Mouse (Mus musculus) olfactory bulb, adult 2 months (tissue): Measurements from ENCODE around the gene Olfr619. TPM values are rescaled to one million over a fixed set of nuclear protein-coding genes. Genes with fewer than 3 reads are reported as not detected.

Source experiments
- H3K27ac ChIP-seq: fragments of 200-500 bp; 2 replicates; pipeline ENCODE4 v1.5.1; 2012; ENCODE audit warnings: low read depth, low read length; ENCODE audit not compliant: insufficient read depth
- H3K4me1 ChIP-seq: fragments of 200-500 bp; 2 replicates; pipeline ENCODE4 v1.6.1; 2012; ENCODE audit warnings: low read length; ENCODE audit not compliant: control insufficient read depth, insufficient read depth
- H3K4me3 ChIP-seq: fragments of 200-500 bp; 2 replicates; pipeline ENCODE4 v1.5.1; 2012; ENCODE audit warnings: mild to moderate bottlenecking, low read depth, low read length, moderate library complexity; ENCODE audit not compliant: insufficient read depth
- CTCF ChIP-seq: fragments of 200-500 bp; IDR thresholded peaks from 2 replicates; pipeline ENCODE4 v1.5.1; 2012; ENCODE audit warnings: low read depth, mild to moderate bottlenecking, low read length, moderate library complexity; ENCODE audit not compliant: insufficient read depth
- POLR2A ChIP-seq: fragments of 200-500 bp; IDR thresholded peaks from 2 replicates; pipeline ENCODE4 v1.6.1; 2012; ENCODE audit warnings: mild to moderate bottlenecking, low read depth, low read length, moderate library complexity; ENCODE audit not compliant: insufficient read depth
- WGBS: fragments of 180-500 bp; shearing (Covaris S2); methylation state at CpG from one replicate; pipeline ENCODE4 v1.1.7; 2018; 5-methylcytosine and 5-hydroxymethylcytosine counted together
- polyA plus RNA-seq: library from polyadenylated mRNA; stranded (reverse); fragments of >200 nt; gene quantifications from 2 replicates; pipeline ENCODE4 v1.2.4, GENCODE M21; 2012; ENCODE audit warnings: low replicate concordance; ENCODE audit not compliant: missing spikeins, insufficient read depth, insufficient read length

Olfr619 gene
- polyA plus RNA-seq, 1 experiment, result not detected

DNA sequence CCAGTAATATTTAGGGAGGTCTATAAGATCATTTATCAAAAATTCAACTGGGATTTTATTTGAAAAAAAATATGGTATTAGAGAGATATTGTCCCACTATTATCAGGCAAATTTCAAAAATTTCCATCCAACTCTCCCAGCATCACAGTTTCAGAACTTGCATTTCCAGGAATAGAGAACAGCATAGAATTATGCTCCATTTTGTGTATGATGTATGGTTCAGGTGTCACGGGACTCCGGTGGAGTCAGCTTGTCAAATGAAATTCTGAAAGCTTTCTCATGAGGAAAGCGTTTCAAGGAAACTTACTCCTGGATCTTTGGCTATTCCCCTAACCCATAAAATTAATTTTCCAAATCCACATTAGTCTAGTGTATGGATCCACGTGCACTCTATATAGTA lies 43.7 kb downstream of the Olfr619 start:
- WGBS, result 89% methylated on average over 4 of the region's 4 CpGs
- Histone ChIP-seq H3K27ac (no peak overlapping the region), H3K4me3 (no peak overlapping the region), H3K4me1 (no peaks in the 10 kb centered on the region)
- TF ChIP-seq CTCF, result no peak
- no peak for TF ChIP-seq POLR2A

Other genes with a start within 250 kb of the Olfr619 start
- gene Olfr601, start 237.9 kb upstream of the Olfr619 start, polyA plus RNA-seq, result not detected in 2 replicates
- gene Olfr603, start 214.4 kb upstream of the Olfr619 start, polyA plus RNA-seq, result not detected in 2 replicates
- gene Usp17lc, start 185.5 kb upstream of the Olfr619 start, polyA plus RNA-seq, result not detected in 2 replicates
- gene Olfr605, start 155.1 kb upstream of the Olfr619 start, polyA plus RNA-seq, result not detected in 2 replicates
- not detected in 2 replicates for gene Olfr606, start 151.5 kb upstream of the Olfr619 start, polyA plus RNA-seq
- not detected in 2 replicates for gene Olfr607, start 136.4 kb upstream of the Olfr619 start, polyA plus RNA-seq
- not detected in 2 replicates for gene Olfr608, start 130.7 kb upstream of the Olfr619 start, polyA plus RNA-seq
- not detected in 2 replicates for gene Olfr609, start 102.5 kb upstream of the Olfr619 start, polyA plus RNA-seq
- not detected in 2 replicates for gene Olfr610, start 88.5 kb upstream of the Olfr619 start, polyA plus RNA-seq
- not detected in 2 replicates for gene Olfr611, start 79.7 kb upstream of the Olfr619 start, polyA plus RNA-seq
- gene Olfr612, start 57.9 kb upstream of the Olfr619 start, polyA plus RNA-seq, result not detected in 2 replicates
- not detected in 2 replicates for gene Olfr613, start 52.5 kb upstream of the Olfr619 start, polyA plus RNA-seq
- gene Olfr615, start 44.5 kb upstream of the Olfr619 start, polyA plus RNA-seq, result not detected in 2 replicates
- gene Olfr616, start 31.4 kb upstream of the Olfr619 start, polyA plus RNA-seq, result not detected in 2 replicates
- not detected in 2 replicates for gene Olfr617, start 27.5 kb upstream of the Olfr619 start, polyA plus RNA-seq
- gene Olfr618, start 10.5 kb upstream of the Olfr619 start, polyA plus RNA-seq, result not detected in 2 replicates
- gene Olfr620, start 12.0 kb downstream of the Olfr619 start, polyA plus RNA-seq, result not detected in 2 replicates
- gene Olfr622, start 42.1 kb downstream of the Olfr619 start, polyA plus RNA-seq, result not detected in 2 replicates
- gene Olfr623, start 63.1 kb downstream of the Olfr619 start, polyA plus RNA-seq, result not detected in 2 replicates
- not detected in 2 replicates for gene Olfr624, start 70.6 kb downstream of the Olfr619 start, polyA plus RNA-seq
- not detected in 2 replicates for gene Olfr625-ps1, start 82.1 kb downstream of the Olfr619 start, polyA plus RNA-seq
- not detected in 2 replicates for gene Olfr243, start 114.1 kb downstream of the Olfr619 start, polyA plus RNA-seq
- not detected in 2 replicates for gene Olfr628, start 129.8 kb downstream of the Olfr619 start, polyA plus RNA-seq
- gene Olfr629, start 144.4 kb downstream of the Olfr619 start, polyA plus RNA-seq, result not detected in 2 replicates
- not detected in 2 replicates for gene Olfr630, start 156.8 kb downstream of the Olfr619 start, polyA plus RNA-seq
- gene Olfr69, start 171.0 kb downstream of the Olfr619 start, polyA plus RNA-seq, result not detected in 2 replicates
- not detected in 2 replicates for gene Olfr68, start 179.1 kb downstream of the Olfr619 start, polyA plus RNA-seq
- not detected in 2 replicates for gene Olfr67, start 191.2 kb downstream of the Olfr619 start, polyA plus RNA-seq
- not detected in 2 replicates for gene Hbb-bt, start 213.4 kb downstream of the Olfr619 start, polyA plus RNA-seq
- gene Hbb-bs, start 227.5 kb downstream of the Olfr619 start, polyA plus RNA-seq, result not detected in 2 replicates
- gene Hbb-bh2, start 239.9 kb downstream of the Olfr619 start, polyA plus RNA-seq, result not detected in 2 replicates
- gene Hbb-bh1, start 242.6 kb downstream of the Olfr619 start, polyA plus RNA-seq, result not detected in 2 replicates